27 mouse cellular contexts compared by ENCODE assay signal in genomic region chr4:85363205-85363604, GRCm38 (mm10).
A peak's percentile ranks its signal among the peaks of the same experiment; 100 is the strongest.
DNase-seq lines count a peak whose midpoint lies in the region; ATAC-seq and TF ChIP-seq lines count a peak whose summit lies in the region.
"Had no signal": no experiment of that assay in that cellular context is flagged by ENCODE, and none has a peak within 500 bp of the region (broad histone marks: within the 10 kb centered on the region; RNA-seq: fewer than 3 reads in every experiment).

No protein-coding gene starts in this region.

- TF ChIP-seq CTCF in stomach, postnatal 0 days (IDR thresholded peaks at IDR 0.05; ENCODE audit: low read depth): no peak

- TF ChIP-seq EP300 in stomach, postnatal 0 days (optimal IDR thresholded peaks at IDR 0.05): no peak

- peak; percentile 63; the same call in 1 of the 2 replicates for ATAC-seq in hindbrain, embryonic 12.5 days (ENCODE audit: low FRiP score)
- no peak for ATAC-seq in stomach, embryonic 16.5 days (ENCODE audit: insufficient read depth, low FRiP score)
- ATAC-seq in stomach, postnatal 0 days (ENCODE audit: low FRiP score, low TSS enrichment): no peak
- 0 out of 2 replicates have a peak, but pooled peaks have one; percentile 27 for ATAC-seq in hindbrain, embryonic 15.5 days (ENCODE audit: low FRiP score, low read depth)
- ATAC-seq: forebrain, embryonic 13.5 days; intestine, embryonic 16.5 days; liver, postnatal 0 days; lung, postnatal 0 days; Patski had no signal

- no peaks in the 10 kb centered on the region for H3K36me3 ChIP-seq in hindbrain, embryonic 12.5 days
- no peaks in the 10 kb centered on the region for H3K36me3 ChIP-seq in hindbrain, embryonic 10.5 days
- no peaks in the 10 kb centered on the region for H3K36me3 ChIP-seq in stomach, embryonic 16.5 days (ENCODE audit: control insufficient read depth, insufficient read depth, low read length)
- no peaks in the 10 kb centered on the region for H3K36me3 ChIP-seq in stomach, postnatal 0 days (ENCODE audit: control insufficient read depth, insufficient read depth, low read length)
- H3K36me3 ChIP-seq in hindbrain, embryonic 15.5 days: no peaks in the 10 kb centered on the region
- H3K36me3 ChIP-seq in limb, embryonic 10.5 days: no peaks in the 10 kb centered on the region
- H3K36me3 ChIP-seq: G1E; limb, embryonic 12.5 days; midbrain, embryonic 12.5 days; neural tube, embryonic 12.5 days had no signal

- DNase-seq in hindbrain, embryonic 10.5 days (ENCODE audit: low spot score): no peak
- no peak for DNase-seq in stomach, postnatal 0 days (ENCODE audit: low spot score)
- no peak for DNase-seq in limb, embryonic 10.5 days (ENCODE audit: low spot score)
- no peak for DNase-seq in T-cell, adult 2 months (ENCODE audit: low spot score)
- DNase-seq: adrenal gland, adult 8-10 months; B cell, adult 2 months; cerebellum, adult 11-12 months; kidney, adult 9 months; kidney, postnatal 36 days; layer of hippocampus, adult 9-11 months; liver, postnatal 0 days; thymus, postnatal 25 days had no signal

- 80% methylated on average over 4 of the region's 4 CpGs for WGBS in hindbrain, embryonic 12.5 days
- WGBS in hindbrain, embryonic 10.5 days: 94% methylated on average over 4 of the region's 4 CpGs
- 71% methylated on average over 4 of the region's 4 CpGs for WGBS in stomach, embryonic 16.5 days
- WGBS in stomach, postnatal 0 days: 60% methylated on average over 4 of the region's 4 CpGs
- WGBS in hindbrain, embryonic 15.5 days: 75% methylated on average over 4 of the region's 4 CpGs
- WGBS in limb, embryonic 10.5 days: 91% methylated on average over 4 of the region's 4 CpGs

- no peak overlapping the region for H3K9ac ChIP-seq in hindbrain, embryonic 12.5 days
- H3K9ac ChIP-seq in stomach, embryonic 16.5 days (ENCODE audit: low read length): no peak overlapping the region
- H3K9ac ChIP-seq in stomach, postnatal 0 days (ENCODE audit: low read length): no peak overlapping the region
- H3K9ac ChIP-seq in hindbrain, embryonic 15.5 days: no peak overlapping the region
- H3K9ac ChIP-seq: forebrain, embryonic 13.5 days; limb, embryonic 12.5 days; liver, postnatal 0 days; midbrain, embryonic 12.5 days; neural tube, embryonic 12.5 days had no signal

- no peaks in the 10 kb centered on the region for H3K9me3 ChIP-seq in hindbrain, embryonic 12.5 days (replicated peaks)
- no peaks in the 10 kb centered on the region for H3K9me3 ChIP-seq in hindbrain, embryonic 10.5 days
- H3K9me3 ChIP-seq in stomach, embryonic 16.5 days (replicated peaks; ENCODE audit: control insufficient read depth, low read length): 0 out of 2 replicates have a peak, but pooled peaks cover 3% of the 10 kb centered on the region
- no peaks in the 10 kb centered on the region for H3K9me3 ChIP-seq in stomach, postnatal 0 days (ENCODE audit: control insufficient read depth, low read length)
- no peaks in the 10 kb centered on the region for H3K9me3 ChIP-seq in hindbrain, embryonic 15.5 days
- no peaks in the 10 kb centered on the region for H3K9me3 ChIP-seq in limb, embryonic 10.5 days (replicated peaks)
- H3K9me3 ChIP-seq: forebrain, embryonic 13.5 days; limb, embryonic 12.5 days; midbrain, embryonic 12.5 days; neural tube, embryonic 12.5 days had no signal

- no peaks in the 10 kb centered on the region for H3K4me1 ChIP-seq in hindbrain, embryonic 12.5 days
- no peaks in the 10 kb centered on the region for H3K4me1 ChIP-seq in hindbrain, embryonic 10.5 days (replicated peaks)
- no peaks in the 10 kb centered on the region for H3K4me1 ChIP-seq in stomach, embryonic 16.5 days (ENCODE audit: control insufficient read depth, insufficient read depth, low read length)
- no peaks in the 10 kb centered on the region for H3K4me1 ChIP-seq in stomach, postnatal 0 days (replicated peaks; ENCODE audit: control insufficient read depth, insufficient read depth)
- H3K4me1 ChIP-seq in hindbrain, embryonic 15.5 days (replicated peaks): peaks cover 8% of the 10 kb centered on the region; the same call in 1 of the 2 replicates
- H3K4me1 ChIP-seq in limb, embryonic 10.5 days: no peaks in the 10 kb centered on the region
- H3K4me1 ChIP-seq: forebrain, embryonic 13.5 days; limb, embryonic 12.5 days; midbrain, embryonic 12.5 days; neural tube, embryonic 12.5 days had no signal

- no peak overlapping the region for H3K4me3 ChIP-seq in hindbrain, embryonic 12.5 days
- H3K4me3 ChIP-seq in hindbrain, embryonic 10.5 days: no peak overlapping the region
- H3K4me3 ChIP-seq in stomach, embryonic 16.5 days (replicated peaks; ENCODE audit: low read length): no peak overlapping the region
- no peak overlapping the region for H3K4me3 ChIP-seq in stomach, postnatal 0 days (ENCODE audit: low read depth, low read length)
- H3K4me3 ChIP-seq in hindbrain, embryonic 15.5 days: no peak overlapping the region
- no peak overlapping the region for H3K4me3 ChIP-seq in limb, embryonic 10.5 days
- H3K4me3 ChIP-seq: erythroblast, embryonic 14.5 days; forebrain, embryonic 13.5 days; limb, embryonic 12.5 days; midbrain, embryonic 12.5 days; neural tube, embryonic 12.5 days had no signal

- H3K4me2 ChIP-seq in hindbrain, embryonic 12.5 days (replicated peaks): no peak overlapping the region
- H3K4me2 ChIP-seq in stomach, embryonic 16.5 days (ENCODE audit: low read depth, low read length): no peak overlapping the region
- no peak overlapping the region for H3K4me2 ChIP-seq in stomach, postnatal 0 days (replicated peaks; ENCODE audit: low read depth)
- no peak overlapping the region for H3K4me2 ChIP-seq in hindbrain, embryonic 15.5 days
- H3K4me2 ChIP-seq: forebrain, embryonic 13.5 days; heart, embryonic 11.5 days; limb, embryonic 12.5 days; liver, embryonic 11.5 days; midbrain, embryonic 12.5 days; neural tube, embryonic 12.5 days had no signal

- H3K27ac ChIP-seq in hindbrain, embryonic 12.5 days: no peak overlapping the region
- H3K27ac ChIP-seq in hindbrain, embryonic 10.5 days: no peak overlapping the region
- 0 out of 2 replicates have a peak overlapping the region, but pooled peaks have one; percentile 48 for H3K27ac ChIP-seq in stomach, embryonic 16.5 days (ENCODE audit: low read length)
- no peak overlapping the region for H3K27ac ChIP-seq in stomach, postnatal 0 days (replicated peaks)
- H3K27ac ChIP-seq in hindbrain, embryonic 15.5 days (replicated peaks): no peak overlapping the region
- H3K27ac ChIP-seq in limb, embryonic 10.5 days: no peak overlapping the region
- H3K27ac ChIP-seq: forebrain, embryonic 13.5 days; limb, embryonic 12.5 days; midbrain, embryonic 12.5 days; neural tube, embryonic 12.5 days had no signal

- H3K27me3 ChIP-seq in hindbrain, embryonic 12.5 days: no peaks in the 10 kb centered on the region
- H3K27me3 ChIP-seq in hindbrain, embryonic 10.5 days (ENCODE audit: insufficient read depth, poor library complexity, severe bottlenecking): no peaks in the 10 kb centered on the region
- H3K27me3 ChIP-seq in stomach, embryonic 16.5 days (ENCODE audit: control insufficient read depth, insufficient read depth, low read length): no peaks in the 10 kb centered on the region
- H3K27me3 ChIP-seq in stomach, postnatal 0 days (ENCODE audit: control insufficient read depth, insufficient read depth, low read length): no peaks in the 10 kb centered on the region
- H3K27me3 ChIP-seq in hindbrain, embryonic 15.5 days: no peaks in the 10 kb centered on the region
- H3K27me3 ChIP-seq in limb, embryonic 10.5 days (ENCODE audit: low read depth, poor library complexity, severe bottlenecking): no peaks in the 10 kb centered on the region
- H3K27me3 ChIP-seq: CH12.LX; forebrain, embryonic 13.5 days; limb, embryonic 12.5 days; midbrain, embryonic 12.5 days; neural tube, embryonic 12.5 days had no signal

Comparison
In these comparisons a context has a peak if more than half of its experiments do, and no peak if none do; other contexts are left out.
1. ATAC-seq: peak in hindbrain, embryonic 12.5 days (single experiment) and hindbrain, embryonic 15.5 days (single experiment); none in stomach, embryonic 16.5 days (single experiment) and stomach, postnatal 0 days (single experiment).